Mouse (Mus musculus): ENCODE measurements around the gene Tcap. TPM values are rescaled to one million over a fixed set of nuclear protein-coding genes. Genes with fewer than 3 reads are reported as not detected.

Gene Tcap
- polyA plus RNA-seq, 1 experiment from 2014 or later: not detected

GRCm38 (mm10) chr11:98388282-98388681, 4.7 kb downstream of the Tcap start:
- DNase-seq (no peak), ATAC-seq (ENCODE audit: insufficient read depth) (no peak)
- Histone ChIP-seq H3K9me3 (ENCODE audit: low read depth, low read length) (no peaks in the 10 kb centered on the region), H3K27ac (ENCODE audit: low read depth) (no peak overlapping the region), H3K9ac (no peak overlapping the region), H3K27me3 (ENCODE audit: insufficient read depth, low read length) (peaks cover 45% of the 10 kb centered on the region), H3K4me1 (ENCODE audit: insufficient read depth) (peaks cover 6% of the 10 kb centered on the region; the same call in 1 of the 2 replicates), H3K36me3 (ENCODE audit: insufficient read depth) (no peaks in the 10 kb centered on the region), H3K4me3 (ENCODE audit: low read depth, low read length) (no peak overlapping the region), H3K4me2 (no peak overlapping the region)
- TF ChIP-seq CTCF (IDR thresholded peaks at IDR 0.05; ENCODE audit: low read depth): 0 out of 2 replicates have a peak, but pooled peaks have one; percentile 3
- WGBS: 55% methylated on average over 10 of the region's 10 CpGs

GRCm38 (mm10) chr11:98389221-98389780, 5.7 kb downstream of the Tcap start:
- no peak for ATAC-seq (ENCODE audit: insufficient read depth)
- peak; percentile 67 for TF ChIP-seq CTCF (IDR thresholded peaks at IDR 0.05; ENCODE audit: low read depth)
- Histone ChIP-seq H3K4me2 (no peak overlapping the region), H3K9me3 (ENCODE audit: low read depth, low read length) (no peaks in the 10 kb centered on the region), H3K4me3 (ENCODE audit: low read depth, low read length) (no peak overlapping the region), H3K9ac (no peak overlapping the region), H3K4me1 (ENCODE audit: insufficient read depth) (peaks cover 15% of the 10 kb centered on the region; the same call in 1 of the 2 replicates), H3K27me3 (ENCODE audit: insufficient read depth, low read length) (peaks cover 45% of the 10 kb centered on the region), H3K36me3 (ENCODE audit: insufficient read depth) (no peaks in the 10 kb centered on the region), H3K27ac (ENCODE audit: low read depth) (no peak overlapping the region)
- peak; percentile 77 for DNase-seq
- WGBS: 28% methylated on average over 9 of the region's 9 CpGs

GRCm38 (mm10) chr11:98390141-98390540, 6.5 kb downstream of the Tcap start:
- Histone ChIP-seq H3K9me3 (ENCODE audit: low read depth, low read length) (no peaks in the 10 kb centered on the region), H3K4me1 (ENCODE audit: insufficient read depth) (peaks cover 23% of the 10 kb centered on the region), H3K36me3 (ENCODE audit: insufficient read depth) (no peaks in the 10 kb centered on the region), H3K27ac (ENCODE audit: low read depth) (no peak overlapping the region), H3K9ac (no peak overlapping the region), H3K4me2 (no peak overlapping the region), H3K27me3 (ENCODE audit: insufficient read depth, low read length) (peaks cover 39% of the 10 kb centered on the region), H3K4me3 (ENCODE audit: low read depth, low read length) (no peak overlapping the region)
- WGBS: 66% methylated on average over 12 of the region's 12 CpGs
- TF ChIP-seq CTCF (IDR thresholded peaks at IDR 0.05; ENCODE audit: low read depth): no peak
- DNase-seq (no peak), ATAC-seq (ENCODE audit: insufficient read depth) (no peak)

- TF ChIP-seq CTCF (IDR thresholded peaks at IDR 0.05; ENCODE audit: low read depth): no peak
- ATAC-seq (ENCODE audit: insufficient read depth): peak; percentile 32; the same call in 1 of the 2 replicates
- peaks cover 20% of the 10 kb centered on the region for H3K27me3 ChIP-seq (ENCODE audit: insufficient read depth, low read length)
- no peak overlapping the region for H3K4me2 ChIP-seq
- H3K9me3 ChIP-seq (ENCODE audit: low read depth, low read length): no peaks in the 10 kb centered on the region
- peaks cover 24% of the 10 kb centered on the region for H3K4me1 ChIP-seq (ENCODE audit: insufficient read depth)
- H3K4me3 ChIP-seq (ENCODE audit: low read depth, low read length): no peak overlapping the region
- DNase-seq: peak; percentile 51
- 16% methylated on average over 7 of the region's 8 CpGs for WGBS
- no peaks in the 10 kb centered on the region for H3K36me3 ChIP-seq (ENCODE audit: insufficient read depth)
- H3K27ac ChIP-seq (ENCODE audit: low read depth): peak overlapping the region; percentile 69
- no peak overlapping the region; the same call in 1 of the 2 replicates for H3K9ac ChIP-seq
Measured at GRCm38 (mm10) chr11:98392034-98392433, 8.4 kb downstream of the Tcap start.

- peak overlapping the region; percentile 8; the same call in 1 of the 2 replicates for H3K9ac ChIP-seq
- WGBS: 40% methylated on average over 4 of the region's 4 CpGs
- H3K4me3 ChIP-seq (ENCODE audit: low read depth, low read length): no peak overlapping the region
- no peaks in the 10 kb centered on the region for H3K9me3 ChIP-seq (ENCODE audit: low read depth, low read length)
- no peak for TF ChIP-seq CTCF (IDR thresholded peaks at IDR 0.05; ENCODE audit: low read depth)
- H3K27ac ChIP-seq (ENCODE audit: low read depth): peak overlapping the region; percentile 69
- H3K36me3 ChIP-seq (ENCODE audit: insufficient read depth): no peaks in the 10 kb centered on the region
- peaks cover 14% of the 10 kb centered on the region for H3K27me3 ChIP-seq (ENCODE audit: insufficient read depth, low read length)
- 0 out of 2 replicates have a peak overlapping the region, but pooled peaks have one; percentile 23 for H3K4me2 ChIP-seq
- DNase-seq (no peak), ATAC-seq (ENCODE audit: insufficient read depth) (no peak)
- peaks cover 24% of the 10 kb centered on the region for H3K4me1 ChIP-seq (ENCODE audit: insufficient read depth)
Measured at GRCm38 (mm10) chr11:98392645-98393044, 9.0 kb downstream of the Tcap start.

- no peak for TF ChIP-seq CTCF (IDR thresholded peaks at IDR 0.05; ENCODE audit: low read depth)
- H3K4me3 ChIP-seq (ENCODE audit: low read depth, low read length): no peak overlapping the region
- H3K4me2 ChIP-seq: peak overlapping the region; percentile 23; the same call in 1 of the 2 replicates
- peaks cover 8% of the 10 kb centered on the region; the same call in 1 of the 2 replicates for H3K27me3 ChIP-seq (ENCODE audit: insufficient read depth, low read length)
- WGBS: 43% methylated on average over 6 of the region's 6 CpGs
- H3K36me3 ChIP-seq (ENCODE audit: insufficient read depth): no peaks in the 10 kb centered on the region
- DNase-seq (peak; percentile 73), ATAC-seq (ENCODE audit: insufficient read depth) (peak; percentile 43; the same call in 1 of the 2 replicates)
- H3K9me3 ChIP-seq (ENCODE audit: low read depth, low read length): no peaks in the 10 kb centered on the region
- peak overlapping the region; percentile 69 for H3K27ac ChIP-seq (ENCODE audit: low read depth)
- peaks cover 24% of the 10 kb centered on the region for H3K4me1 ChIP-seq (ENCODE audit: insufficient read depth)
- H3K9ac ChIP-seq: no peak overlapping the region
Measured at GRCm38 (mm10) chr11:98393317-98393716, 9.7 kb downstream of the Tcap start.

- no peak overlapping the region for H3K4me3 ChIP-seq (ENCODE audit: low read depth, low read length)
Measured at GRCm38 (mm10) chr11:98394301-98394700, 10.7 kb downstream of the Tcap start.

More at GRCm38 (mm10) chr11:98394301-98394700, 10.7 kb downstream of the Tcap start:
- Histone ChIP-seq H3K27me3 (ENCODE audit: insufficient read depth, low read length) (peaks cover 8% of the 10 kb centered on the region; the same call in 1 of the 2 replicates), H3K4me1 (ENCODE audit: insufficient read depth) (peaks cover 24% of the 10 kb centered on the region), H3K36me3 (ENCODE audit: insufficient read depth) (no peaks in the 10 kb centered on the region), H3K9me3 (ENCODE audit: low read depth, low read length) (no peaks in the 10 kb centered on the region), H3K27ac (ENCODE audit: low read depth) (peak overlapping the region; percentile 62; the same call in 1 of the 2 replicates), H3K4me2 (no peak overlapping the region), H3K9ac (no peak overlapping the region)
- ATAC-seq (ENCODE audit: insufficient read depth) (no peak), DNase-seq (no peak)
- no peak for TF ChIP-seq CTCF (IDR thresholded peaks at IDR 0.05; ENCODE audit: low read depth)
- 15% methylated on average over 6 of the region's 6 CpGs for WGBS

Measured in lung, embryonic 14.5 days (tissue).